Mouse (Mus musculus): Measurements from ENCODE around the gene Shisa8. TPM values are rescaled to one million over a fixed set of nuclear protein-coding genes. Genes with fewer than 3 reads are reported as not detected.

Shisa8 gene
- polyA plus RNA-seq, 1 experiment from 2014 or later = 2.4 TPM

- 73% methylated on average over 10 of the region's 10 CpGs for WGBS
- no peak overlapping the region for H3K27ac ChIP-seq
- no peaks in the 10 kb centered on the region for H3K9me3 ChIP-seq
- H3K4me3 ChIP-seq (replicated peaks) = no peak overlapping the region
- H3K4me1 ChIP-seq = no peaks in the 10 kb centered on the region
- H3K36me3 ChIP-seq (replicated peaks) = peaks cover 20% of the 10 kb centered on the region; the same call in 1 of the 2 replicates
- H3K4me2 ChIP-seq = no peak overlapping the region
- no peak overlapping the region for H3K9ac ChIP-seq
- ATAC-seq (ENCODE audit: low FRiP score) = no peak
- no peaks in the 10 kb centered on the region for H3K27me3 ChIP-seq
Observed at GRCm38 (mm10) chr15:82235661-82236060, 23.0 kb upstream of the Shisa8 start.

GRCm38 (mm10) chr15:82232651-82233050 is 20.0 kb upstream of the Shisa8 start:
- WGBS = 68% methylated on average over 4 of the region's 4 CpGs
- Histone ChIP-seq H3K9ac (no peak overlapping the region), H3K27me3 (no peaks in the 10 kb centered on the region), H3K4me1 (peaks cover 8% of the 10 kb centered on the region; the same call in 1 of the 2 replicates), H3K36me3 (replicated peaks) (peaks cover 7% of the 10 kb centered on the region; the same call in 1 of the 2 replicates), H3K4me3 (replicated peaks) (no peak overlapping the region), H3K4me2 (no peak overlapping the region), H3K27ac (no peak overlapping the region), H3K9me3 (no peaks in the 10 kb centered on the region)
- no peak for ATAC-seq (ENCODE audit: low FRiP score)

- H3K27ac ChIP-seq = no peak overlapping the region
- 63% methylated on average over 11 of the region's 11 CpGs for WGBS
- no peak overlapping the region for H3K4me3 ChIP-seq (replicated peaks)
- no peaks in the 10 kb centered on the region for H3K9me3 ChIP-seq
- no peaks in the 10 kb centered on the region for H3K27me3 ChIP-seq
- H3K36me3 ChIP-seq (replicated peaks) = peaks cover 7% of the 10 kb centered on the region; the same call in 1 of the 2 replicates
- no peak overlapping the region for H3K9ac ChIP-seq
- peaks cover 8% of the 10 kb centered on the region; the same call in 1 of the 2 replicates for H3K4me1 ChIP-seq
- no peak overlapping the region for H3K4me2 ChIP-seq
- ATAC-seq (ENCODE audit: low FRiP score) = no peak
Observed at GRCm38 (mm10) chr15:82231591-82232378, 19.2 kb upstream of the Shisa8 start.

- ATAC-seq (ENCODE audit: low FRiP score) = 0 out of 2 replicates have a peak, but pooled peaks have one; percentile 46
- H3K4me1 ChIP-seq = peaks cover 8% of the 10 kb centered on the region; the same call in 1 of the 2 replicates
Observed at GRCm38 (mm10) chr15:82231100-82231499, 18.5 kb upstream of the Shisa8 start.

GRCm38 (mm10) chr15:82230098-82230611 is 17.5 kb upstream of the Shisa8 start:
- Histone ChIP-seq H3K9ac (no peak overlapping the region), H3K36me3 (replicated peaks) (peaks cover 7% of the 10 kb centered on the region; the same call in 1 of the 2 replicates), H3K9me3 (no peaks in the 10 kb centered on the region), H3K27ac (no peak overlapping the region; the same call in 1 of the 2 replicates), H3K4me3 (replicated peaks) (no peak overlapping the region), H3K27me3 (peaks cover 12% of the 10 kb centered on the region), H3K4me2 (no peak overlapping the region), H3K4me1 (peaks cover 8% of the 10 kb centered on the region; the same call in 1 of the 2 replicates)
- WGBS = 62% methylated on average over 6 of the region's 6 CpGs
- ATAC-seq (ENCODE audit: low FRiP score) = no peak

More at GRCm38 (mm10) chr15:82231100-82231499, 18.5 kb upstream of the Shisa8 start:
- no peak overlapping the region for H3K27ac ChIP-seq
- peaks cover 2% of the 10 kb centered on the region; the same call in 1 of the 2 replicates for H3K27me3 ChIP-seq
- 82% methylated on average over 4 of the region's 4 CpGs for WGBS
- H3K9ac ChIP-seq = no peak overlapping the region
- no peak overlapping the region for H3K4me2 ChIP-seq
- H3K36me3 ChIP-seq (replicated peaks) = peaks cover 7% of the 10 kb centered on the region; the same call in 1 of the 2 replicates
- H3K9me3 ChIP-seq = no peaks in the 10 kb centered on the region
- H3K4me3 ChIP-seq (replicated peaks) = no peak overlapping the region

- Histone ChIP-seq H3K36me3 (replicated peaks) (peaks cover 7% of the 10 kb centered on the region; the same call in 1 of the 2 replicates), H3K4me1 (peaks cover 8% of the 10 kb centered on the region; the same call in 1 of the 2 replicates), H3K4me3 (replicated peaks) (no peak overlapping the region), H3K9ac (no peak overlapping the region), H3K27me3 (peaks cover 18% of the 10 kb centered on the region), H3K27ac (no peak overlapping the region), H3K9me3 (no peaks in the 10 kb centered on the region), H3K4me2 (no peak overlapping the region)
- WGBS = 32% methylated on average over 11 of the region's 11 CpGs
- no peak for ATAC-seq (ENCODE audit: low FRiP score)
Observed at GRCm38 (mm10) chr15:82229542-82230045, 17.0 kb upstream of the Shisa8 start.

GRCm38 (mm10) chr15:82225769-82226168 is 13.2 kb upstream of the Shisa8 start:
- Histone ChIP-seq H3K9ac (no peak overlapping the region), H3K4me2 (no peak overlapping the region), H3K27ac (no peak overlapping the region), H3K9me3 (no peaks in the 10 kb centered on the region), H3K27me3 (peaks cover 43% of the 10 kb centered on the region), H3K4me1 (peaks cover 25% of the 10 kb centered on the region), H3K36me3 (replicated peaks) (no peaks in the 10 kb centered on the region), H3K4me3 (replicated peaks) (no peak overlapping the region)
- ATAC-seq (ENCODE audit: low FRiP score) = no peak
- 91% methylated on average over 5 of the region's 5 CpGs for WGBS

- Histone ChIP-seq H3K4me1 (peaks cover 31% of the 10 kb centered on the region), H3K27ac (no peak overlapping the region), H3K9ac (no peak overlapping the region), H3K4me3 (replicated peaks) (no peak overlapping the region), H3K4me2 (peak overlapping the region; percentile 62), H3K9me3 (no peaks in the 10 kb centered on the region), H3K36me3 (replicated peaks) (no peaks in the 10 kb centered on the region), H3K27me3 (peaks cover 43% of the 10 kb centered on the region)
- ATAC-seq (ENCODE audit: low FRiP score) = no peak
- WGBS = 38% methylated on average over 7 of the region's 7 CpGs
Observed at GRCm38 (mm10) chr15:82224602-82225215, 12.1 kb upstream of the Shisa8 start.

GRCm38 (mm10) chr15:82223657-82224601 is 11.3 kb upstream of the Shisa8 start, which contains the start of gene Tnfrsf13c:
TSS of gene Tnfrsf13c (minus strand) at chr15:82224369.
- Histone ChIP-seq H3K4me2 (peak within 1 kb of the TSS; percentile 62), H3K27ac (no peak within 1 kb of the TSS), H3K27me3 (peaks cover 48% of the 10 kb centered on the region), H3K4me3 (replicated peaks) (peak within 1 kb of the TSS; percentile 36), H3K4me1 (peaks cover 28% of the 10 kb centered on the region), H3K9ac (0 out of 2 replicates have a peak within 1 kb of the TSS, but pooled peaks have one; percentile 30), H3K9me3 (no peaks in the 10 kb centered on the region), H3K36me3 (replicated peaks) (no peaks in the 10 kb centered on the region)
- WGBS = 1% methylated on average over 43 of the region's 44 CpGs
- no peak for ATAC-seq (ENCODE audit: low FRiP score)

- 63% methylated on average over 7 of the region's 7 CpGs for WGBS
- Histone ChIP-seq H3K27me3 (peaks cover 53% of the 10 kb centered on the region), H3K36me3 (replicated peaks) (no peaks in the 10 kb centered on the region), H3K4me1 (peaks cover 28% of the 10 kb centered on the region), H3K9ac (no peak overlapping the region), H3K27ac (no peak overlapping the region), H3K9me3 (no peaks in the 10 kb centered on the region), H3K4me2 (no peak overlapping the region), H3K4me3 (replicated peaks) (no peak overlapping the region)
- ATAC-seq (ENCODE audit: low FRiP score) = no peak
Observed at GRCm38 (mm10) chr15:82223251-82223650, 10.6 kb upstream of the Shisa8 start.

- H3K4me1 ChIP-seq = peaks cover 39% of the 10 kb centered on the region
- no peak overlapping the region for H3K4me2 ChIP-seq
- no peak overlapping the region for H3K4me3 ChIP-seq (replicated peaks)
- no peaks in the 10 kb centered on the region for H3K36me3 ChIP-seq (replicated peaks)
- peak overlapping the region; percentile 12; the same call in 1 of the 2 replicates for H3K9ac ChIP-seq
- no peak overlapping the region for H3K27ac ChIP-seq
- ATAC-seq (ENCODE audit: low FRiP score) = no peak
- WGBS = 66% methylated on average over 14 of the region's 14 CpGs
- H3K9me3 ChIP-seq = no peaks in the 10 kb centered on the region
- H3K27me3 ChIP-seq = peaks cover 61% of the 10 kb centered on the region
Observed at GRCm38 (mm10) chr15:82221104-82221860, 8.7 kb upstream of the Shisa8 start.
